Mouse (Mus musculus) lung, embryonic 14.5 days (tissue): ENCODE measurements around the gene Crnkl1. TPM values are rescaled to one million over a fixed set of nuclear protein-coding genes. Genes with fewer than 3 reads are reported as not detected.
"Not testable (repeated sequence)": the region's sequence is repeated elsewhere in the genome, so short reads cannot be mapped to it uniquely, and the experiment has no call there.

Experiments used
- ATAC-seq: fragments of 200-750 bp; cut with Nextera tagmentation; 2 replicates; pipeline ENCODE4 v1.8.0; 2017; ENCODE audit warnings: mild to moderate bottlenecking, moderate TSS enrichment, moderate library complexity; ENCODE audit not compliant: insufficient read depth
- DNase-seq: peaks from one replicate; pipeline ENCODE4 v3.0.0-alpha.2; 2015
- H3K27ac ChIP-seq: fragments of 300-500 bp; sonication (generic); 2 replicates; pipeline ENCODE4 v1.5.1; 2014; ENCODE audit warnings: low read depth, mild to moderate bottlenecking, moderate library complexity
- H3K27me3 ChIP-seq: fragments of 300-500 bp; sonication (generic); 2 replicates; pipeline ENCODE4 v1.6.1; 2014; ENCODE audit warnings: low read length, control low read depth; ENCODE audit not compliant: insufficient read depth
- H3K36me3 ChIP-seq: fragments of 300-500 bp; sonication (generic); 2 replicates; pipeline ENCODE4 v1.6.1; 2014; ENCODE audit warnings: control low read depth; ENCODE audit not compliant: insufficient read depth
- H3K4me1 ChIP-seq: fragments of 300-500 bp; sonication (generic); 2 replicates; pipeline ENCODE4 v1.6.1; 2014; ENCODE audit warnings: antibody characterized with exemption, control low read depth; ENCODE audit not compliant: insufficient read depth
- H3K4me2 ChIP-seq: fragments of 300-500 bp; sonication (generic); 2 replicates; pipeline ENCODE4 v1.6.1; 2014; ENCODE audit warnings: mild to moderate bottlenecking
- H3K4me3 ChIP-seq: fragments of 300-500 bp; sonication (generic); 2 replicates; pipeline ENCODE4 v1.5.1; 2014; ENCODE audit warnings: low read depth, low read length
- H3K9ac ChIP-seq: fragments of 300-500 bp; sonication (generic); 2 replicates; pipeline ENCODE4 v1.6.1; 2014
- H3K9me3 ChIP-seq: fragments of 300-500 bp; sonication (generic); 2 replicates; pipeline ENCODE4 v1.6.1; 2016; ENCODE audit warnings: low read depth, low read length, control low read depth
- CTCF ChIP-seq: IDR thresholded peaks from 2 replicates; pipeline ENCODE4 v1.5.1; 2016; ENCODE audit warnings: antibody characterized with exemption, low read depth
- WGBS: fragments of 180-500 bp; shearing (Covaris S2); extraction: QIAGEN DNeasy Blood & Tissue Kit; methylation state at CpG from one replicate; pipeline ENCODE4 v1.1.7; 2014; 5-methylcytosine and 5-hydroxymethylcytosine counted together
- polyA plus RNA-seq: library from polyadenylated mRNA; unstranded; fragments of >200 nt; fragmentation: Nextera tagmentation; extraction: Ambion mirVana; gene quantifications from 2 replicates; pipeline ENCODE4 v1.2.1, GENCODE M21; 2014

Crnkl1 gene
- polyA plus RNA-seq, 1 experiment from 2014 or later, result 29.3 TPM

- Histone ChIP-seq H3K27ac (no peak overlapping the region), H3K4me2 (no peak overlapping the region), H3K4me3 (no peak overlapping the region), H3K4me1 (no peaks in the 10 kb centered on the region; the same call in 1 of the 2 replicates), H3K27me3 (no peaks in the 10 kb centered on the region), H3K9ac (no peak overlapping the region), H3K9me3 (no peaks in the 10 kb centered on the region), H3K36me3 (peaks cover 1% of the 10 kb centered on the region; the same call in 1 of the 2 replicates)
- DNase-seq (no peak), ATAC-seq (no peak)
- WGBS, result 75% methylated on average over 8 of the region's 8 CpGs
- TF ChIP-seq CTCF, result no peak
Measured at GRCm38 (mm10) chr2:145936975-145937374, 2.2 kb upstream of the Crnkl1 start.

DNA sequence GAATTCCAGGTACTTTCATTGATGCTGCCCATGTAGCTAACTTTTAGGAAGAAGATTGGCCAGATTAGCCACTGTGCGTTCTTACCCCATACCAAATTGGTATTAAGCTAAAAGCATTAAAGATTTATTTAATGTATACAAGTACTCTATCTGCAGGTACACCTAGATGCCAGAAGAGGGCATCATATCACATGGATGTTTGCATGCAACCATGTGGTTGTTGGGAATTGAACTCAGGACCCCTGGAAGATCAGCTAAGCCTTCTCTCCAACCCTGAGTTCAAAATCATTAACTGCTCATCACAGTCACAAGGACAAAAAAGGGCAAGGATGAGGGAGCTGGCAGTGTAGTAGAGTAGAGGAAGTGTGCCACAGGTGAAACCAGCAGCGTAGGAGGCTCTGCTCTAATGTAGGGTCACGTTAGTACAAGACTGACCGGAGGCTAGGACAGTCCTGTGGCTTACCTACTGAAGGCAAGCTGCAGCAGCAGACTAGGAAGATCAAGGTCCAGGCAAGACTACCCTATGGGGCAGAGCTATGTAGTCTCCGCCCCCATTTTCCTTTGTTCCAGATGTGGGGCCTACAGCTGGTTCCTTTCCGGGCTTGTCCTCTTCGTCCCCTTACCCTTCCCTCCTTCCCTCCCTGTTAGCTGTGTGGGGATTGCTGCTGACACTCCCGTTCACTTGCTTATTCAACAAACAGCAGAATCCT, 13.7 kb downstream of the Crnkl1 start:
- Histone ChIP-seq H3K4me2 (no peak overlapping the region), H3K9me3 (no peaks in the 10 kb centered on the region), H3K9ac (no peak overlapping the region), H3K27me3 (no peaks in the 10 kb centered on the region), H3K4me3 (no peak overlapping the region), H3K27ac (no peak overlapping the region), H3K4me1 (no peaks in the 10 kb centered on the region), H3K36me3 (peaks cover 89% of the 10 kb centered on the region)
- 0 out of 2 replicates have a peak, but pooled peaks have one; percentile 12 for TF ChIP-seq CTCF
- 81% methylated on average over 8 of the region's 8 CpGs for WGBS
- ATAC-seq (no peak), DNase-seq (no peak)

- WGBS, result 39% methylated on average over 4 of the region's 4 CpGs
- not testable (repeated sequence) for ATAC-seq, H3K27me3 ChIP-seq, H3K4me3 ChIP-seq, H3K9ac ChIP-seq, H3K4me2 ChIP-seq, H3K9me3 ChIP-seq, DNase-seq, H3K4me1 ChIP-seq, H3K27ac ChIP-seq
- TF ChIP-seq CTCF, result peak; percentile 30
- peaks cover 39% of the 10 kb centered on the region for H3K36me3 ChIP-seq
Measured at GRCm38 (mm10) chr2:145905884-145906283, 28.9 kb downstream of the Crnkl1 start.

- 75% methylated on average over 6 of the region's 6 CpGs for WGBS
- no peak for TF ChIP-seq CTCF
- no peaks in the 10 kb centered on the region for H3K27me3 ChIP-seq
- no peak overlapping the region; the same call in 1 of the 2 replicates for H3K9ac ChIP-seq
- DNase-seq (no peak), ATAC-seq (no peak)
- H3K27ac ChIP-seq, result no peak overlapping the region
- H3K4me2 ChIP-seq, result peak overlapping the region; percentile 80; the same call in 1 of the 2 replicates
- H3K4me3 ChIP-seq, result no peak overlapping the region
- 0 out of 2 replicates have a peak, but pooled peaks cover 7% of the 10 kb centered on the region for H3K4me1 ChIP-seq
- peaks cover 32% of the 10 kb centered on the region for H3K36me3 ChIP-seq
- H3K9me3 ChIP-seq, result no peaks in the 10 kb centered on the region
Measured at GRCm38 (mm10) chr2:145905156-145905555, 29.7 kb downstream of the Crnkl1 start.

- TF ChIP-seq CTCF, result no peak
- Histone ChIP-seq H3K27ac (no peak overlapping the region), H3K36me3 (peaks cover 25% of the 10 kb centered on the region), H3K9me3 (no peaks in the 10 kb centered on the region), H3K9ac (peak overlapping the region; percentile 95), H3K4me3 (peak overlapping the region; percentile 95), H3K4me1 (0 out of 2 replicates have a peak, but pooled peaks cover 7% of the 10 kb centered on the region), H3K4me2 (peak overlapping the region; percentile 80), H3K27me3 (no peaks in the 10 kb centered on the region)
- WGBS, result 31% methylated on average over 12 of the region's 12 CpGs
- ATAC-seq, result no peak
- DNase-seq, result no peak
Measured at GRCm38 (mm10) chr2:145903983-145904616, 30.7 kb downstream of the Crnkl1 start.

DNA sequence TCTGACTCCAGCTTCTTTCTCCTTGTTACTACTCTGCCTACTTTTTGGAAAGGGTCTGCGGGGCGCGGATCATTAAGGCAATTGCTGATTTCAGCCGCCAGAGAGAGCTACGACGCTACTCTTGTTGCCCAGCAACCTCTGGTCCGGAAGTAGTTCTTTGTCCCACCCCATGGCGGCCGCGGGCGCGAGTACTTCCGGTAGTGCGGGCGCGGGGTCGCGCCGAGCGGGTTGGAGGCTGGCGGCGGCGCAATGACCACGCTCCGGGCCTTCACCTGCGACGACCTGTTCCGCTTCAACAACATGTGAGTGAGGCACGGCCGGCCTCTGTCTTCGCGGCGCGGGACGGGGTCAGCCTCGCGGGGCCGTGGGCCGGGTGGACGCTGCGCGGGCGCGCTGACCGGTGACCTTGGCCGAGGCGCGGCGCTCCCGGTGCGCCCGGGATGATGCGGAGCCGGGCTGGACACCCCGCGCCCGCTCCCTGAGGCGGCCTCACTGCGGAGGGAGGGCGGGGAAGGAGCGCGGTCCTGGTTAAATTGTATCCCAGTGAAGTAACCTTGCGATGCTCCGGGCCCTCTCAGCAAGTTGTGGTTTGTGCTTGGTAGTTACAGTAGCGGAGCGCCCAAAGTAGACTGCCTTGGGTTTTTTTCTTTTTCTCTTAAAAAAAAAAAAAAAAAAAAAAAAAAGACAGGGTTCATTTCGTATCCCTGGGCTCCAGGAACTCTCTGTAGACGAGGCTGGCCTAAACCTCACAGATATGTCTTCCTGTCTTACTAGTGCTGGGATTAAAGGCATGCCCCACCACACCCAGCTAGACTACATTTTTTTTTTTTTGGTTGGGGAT, 31.5 kb downstream of the Crnkl1 start:
- 0 out of 2 replicates have a peak, but pooled peaks cover 7% of the 10 kb centered on the region for H3K4me1 ChIP-seq
- peak overlapping the region; percentile 87 for H3K27ac ChIP-seq
- no peaks in the 10 kb centered on the region for H3K9me3 ChIP-seq
- peak overlapping the region; percentile 95 for H3K9ac ChIP-seq
- TF ChIP-seq CTCF, result peak; percentile 65
- under 1% methylated on average over 68 of the region's 68 CpGs for WGBS
- peak overlapping the region; percentile 95 for H3K4me3 ChIP-seq
- ATAC-seq (peak; percentile 96), DNase-seq (peak; percentile 96)
- H3K36me3 ChIP-seq, result peaks cover 18% of the 10 kb centered on the region
- H3K4me2 ChIP-seq, result peak overlapping the region; percentile 80
- H3K27me3 ChIP-seq, result no peaks in the 10 kb centered on the region
